Mouse (Mus musculus) left cerebral cortex, postnatal 4 days (tissue): ENCODE data around the gene Agrp. TPM values are rescaled to one million over a fixed set of nuclear protein-coding genes. Genes with fewer than 3 reads are reported as not detected.
"Not testable (repeated sequence)": the region's sequence is repeated elsewhere in the genome, so short reads cannot be mapped to it uniquely, and the experiment has no call there.

Source experiments
- DNase-seq: peaks from one replicate; pipeline ENCODE4 v3.0.0-alpha.2; 2022
- intact Hi-C: fragments of 180-260 bp; cut with DNase I; formaldehyde crosslinking; loops from one replicate; pipeline ENCODE4 v1.15.1; 2025
- total RNA-seq, 2 experiments: library from RNA; stranded (reverse); gene quantifications; 2 replicates each; pipeline ENCODE4 v1.2.3; 2021

Gene Agrp
- total RNA-seq, 2 experiments from 2014 or later = not detected

- DNase-seq = no peak
- intact Hi-C loops = loop anchor here (5.0 kb wide), 1 partner anchor 38 kb away; the partner anchor contains the start of gene Atp6v0d1
Observed at GRCm38 (mm10) chr8:105605491-105606188, 31.6 kb downstream of the Agrp start.

DNA sequence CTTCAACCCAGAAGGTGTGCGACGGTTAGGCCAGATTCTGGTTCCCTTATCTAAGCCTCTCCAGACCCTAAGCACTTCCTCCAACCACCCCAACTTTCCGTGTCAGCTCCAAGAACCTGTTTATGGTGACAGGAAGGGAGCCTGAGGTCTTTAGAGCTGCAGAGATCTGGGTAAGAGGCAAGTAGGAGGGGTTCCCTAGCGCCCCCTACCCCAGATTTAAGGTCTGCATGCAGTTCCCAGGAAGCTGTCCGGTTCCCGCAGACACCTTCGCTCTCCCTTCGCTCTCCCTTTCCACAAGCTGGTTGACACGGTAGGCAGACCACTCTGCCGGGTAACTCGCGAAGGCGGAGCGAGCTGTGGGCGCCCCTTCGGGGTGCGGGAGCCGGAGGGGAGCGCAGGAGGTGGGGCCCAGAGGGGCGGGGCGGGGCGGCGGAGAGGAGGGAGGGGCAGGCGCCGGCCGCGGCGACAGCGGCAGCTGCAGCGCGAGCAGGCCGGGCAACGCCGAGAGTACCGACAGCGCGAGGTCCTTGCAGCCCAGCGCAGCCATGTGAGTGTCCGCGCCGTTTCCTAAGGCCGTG, 32.3 kb downstream of the Agrp start, which contains the start of gene Ripor1:
Gene Ripor1 (plus strand): TSS at position 452 of the 578 bp plus-strand sequence.
- intact Hi-C loops = loop anchor here (5.0 kb wide), 1 partner anchor 38 kb away; the partner anchor contains the start of gene Atp6v0d1
- DNase-seq = peak; percentile 83

- DNase-seq, intact Hi-C loops: not testable (repeated sequence)
Observed at GRCm38 (mm10) chr8:105602540-105602939, 34.7 kb downstream of the Agrp start.

GRCm38 (mm10) chr8:105601301-105601700, 35.9 kb downstream of the Agrp start:
- no peak for DNase-seq
- intact Hi-C loops = no loop called here

DNA sequence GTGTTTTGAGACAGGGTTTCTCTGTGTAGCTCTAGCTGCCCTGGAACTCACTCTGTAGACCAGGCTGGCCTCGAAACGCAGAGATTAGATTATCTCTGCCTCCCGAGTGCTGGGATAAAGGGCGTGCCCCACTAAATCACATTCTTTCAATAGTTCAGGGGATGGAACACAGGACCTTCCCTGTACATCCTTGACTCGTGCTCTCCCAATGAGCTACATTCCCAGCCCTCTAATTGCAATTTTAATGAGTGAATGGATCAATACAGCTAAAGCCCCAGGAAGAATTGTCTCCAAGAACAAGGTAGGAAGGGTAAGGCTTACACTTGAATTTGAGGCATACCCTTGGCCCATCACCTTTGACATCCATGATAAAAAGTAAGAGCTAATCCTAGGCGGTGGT, 38.4 kb downstream of the Agrp start:
- DNase-seq = no peak

GRCm38 (mm10) chr8:105596362-105597034, 40.7 kb downstream of the Agrp start:
- intact Hi-C loops = no loop called here

More for the DNA sequence above, 38.4 kb downstream of the Agrp start:
- intact Hi-C loops = no loop called here

GRCm38 (mm10) chr8:105594451-105595242, 42.5 kb downstream of the Agrp start:
- intact Hi-C loops = no loop called here
- no peak for DNase-seq

More at GRCm38 (mm10) chr8:105596362-105597034, 40.7 kb downstream of the Agrp start:
- peak; percentile 45 for DNase-seq

DNA sequence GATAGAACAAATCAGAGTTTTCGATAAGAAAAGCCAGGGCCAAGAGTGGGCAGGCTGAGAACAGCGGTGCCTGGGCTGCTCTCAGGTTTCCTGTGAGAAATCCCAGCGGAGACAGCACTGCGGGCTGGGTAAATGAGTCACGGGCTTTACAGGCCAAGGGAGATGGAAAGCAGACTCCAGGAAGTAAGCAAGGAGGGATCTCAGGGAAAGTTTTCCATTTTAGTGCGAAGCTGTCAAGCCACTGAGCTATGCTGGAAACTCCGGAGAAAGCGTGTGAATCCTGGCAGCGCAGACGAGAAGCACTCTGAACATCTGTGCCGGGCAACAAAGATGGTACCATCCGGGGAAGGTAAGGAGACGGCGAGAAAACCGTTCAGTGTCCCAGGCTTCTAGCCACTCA, 43.3 kb downstream of the Agrp start:
- no peak for DNase-seq
- intact Hi-C loops = no loop called here

GRCm38 (mm10) chr8:105592431-105592830, 44.8 kb downstream of the Agrp start:
- intact Hi-C loops = no loop called here
- no peak for DNase-seq

DNA sequence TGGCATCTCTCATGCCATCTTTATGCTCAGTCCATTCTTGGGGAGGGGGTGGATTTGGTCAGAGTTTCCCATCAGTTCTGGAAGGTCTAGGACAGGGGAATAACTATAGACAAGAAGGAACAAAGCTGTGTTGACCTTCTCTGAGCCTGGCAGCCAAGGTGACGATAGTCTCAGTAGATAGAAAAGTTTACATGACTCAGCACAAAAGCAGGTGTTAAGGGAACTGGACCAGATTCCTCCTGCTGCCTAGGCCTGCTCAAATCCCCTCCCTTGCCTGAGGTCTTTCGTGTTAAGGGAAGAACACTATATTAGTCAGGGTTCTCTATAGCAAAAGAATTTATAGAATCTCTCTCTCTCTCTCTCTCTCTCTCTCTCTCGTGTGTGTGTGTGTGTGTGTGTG, 57.5 kb downstream of the Agrp start:
- no peak for DNase-seq
- intact Hi-C loops = no loop called here

DNA sequence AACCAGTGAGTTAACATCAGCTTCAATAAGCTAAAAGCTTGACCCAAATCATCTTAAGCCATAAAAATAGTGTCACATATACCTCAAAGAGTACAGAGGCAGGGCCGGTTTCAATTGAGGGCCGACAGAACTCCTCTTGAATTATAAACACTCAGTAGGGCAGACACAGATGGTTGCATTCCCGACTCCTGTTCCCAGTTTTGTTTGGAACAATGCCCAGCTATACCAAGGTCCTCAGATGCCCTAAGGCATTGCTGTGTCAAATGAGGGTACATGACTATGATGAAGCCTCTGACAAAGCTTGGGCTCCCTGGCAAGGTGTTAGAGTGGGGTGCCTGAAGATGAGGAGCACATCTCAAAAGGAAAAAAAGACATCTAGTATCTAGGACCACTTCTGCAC, 61.7 kb downstream of the Agrp start:
- no peak for DNase-seq
- intact Hi-C loops = no loop called here

GRCm38 (mm10) chr8:105574741-105575140, 62.5 kb downstream of the Agrp start:
- DNase-seq = no peak
- intact Hi-C loops = no loop called here

- intact Hi-C loops = no loop called here
- DNase-seq = peak; percentile 43
Observed at GRCm38 (mm10) chr8:105573427-105573826, 63.8 kb downstream of the Agrp start.

- no peak for DNase-seq
Observed at GRCm38 (mm10) chr8:105571810-105572209, 65.4 kb downstream of the Agrp start.

DNA sequence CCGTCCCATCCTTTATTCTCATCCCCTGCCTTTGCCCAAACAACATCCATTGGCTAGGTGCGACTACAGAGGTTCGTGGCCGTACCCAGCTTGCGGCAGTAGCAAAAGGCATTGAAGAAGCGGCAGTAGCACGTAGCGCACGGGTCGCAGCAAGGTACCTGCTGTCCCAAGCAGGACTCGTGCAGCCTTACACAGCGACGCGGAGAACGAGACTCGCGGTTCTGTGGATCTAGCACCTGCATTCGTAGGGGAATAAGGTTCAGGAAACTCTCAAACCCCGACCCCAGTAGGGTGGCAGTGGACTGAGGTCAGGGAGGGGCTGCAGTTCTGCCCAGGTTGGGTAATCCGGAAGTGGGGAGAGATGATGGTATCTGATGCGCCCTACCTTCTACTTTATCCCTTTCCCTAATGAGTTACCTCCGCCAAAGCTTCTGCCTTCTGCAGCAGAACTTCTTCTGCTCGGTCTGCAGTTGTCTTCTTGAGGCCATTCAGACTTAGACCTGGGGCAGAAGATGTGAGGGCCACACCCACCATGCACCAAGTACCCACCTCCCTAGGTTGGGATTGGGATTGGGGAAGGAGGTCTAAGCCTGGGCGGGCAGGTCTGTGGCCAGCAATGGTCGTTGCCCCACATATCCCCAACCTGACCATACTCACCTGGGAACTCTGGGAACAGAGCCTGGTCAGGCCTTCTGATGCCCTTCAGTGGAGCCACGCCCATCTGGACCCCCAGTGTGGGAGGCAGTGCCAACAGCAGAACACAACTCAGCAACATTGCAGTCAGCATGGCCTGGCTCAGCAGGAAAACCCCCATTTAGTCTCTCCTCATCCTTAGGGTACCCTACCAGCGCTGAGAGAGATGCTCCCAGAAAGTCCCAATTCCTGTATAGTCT, 70.2 kb downstream of the Agrp start:
- intact Hi-C loops = loop anchor here (5.0 kb wide), 1 partner anchor 40 kb away; the partner anchor contains the start of gene Ripor1
- no peak for DNase-seq

More at GRCm38 (mm10) chr8:105571810-105572209, 65.4 kb downstream of the Agrp start:
- intact Hi-C loops = no loop called here

- intact Hi-C loops = loop anchor here (5.0 kb wide), 1 partner anchor 41 kb away; the partner anchor contains the start of gene Ripor1
- peak; percentile 100 for DNase-seq
Observed at GRCm38 (mm10) chr8:105565952-105566702, 71.1 kb downstream of the Agrp start, which contains the start of gene Atp6v0d1. TSS of gene Atp6v0d1 (minus strand) at chr8:105566047.

GRCm38 (mm10) chr8:105565401-105565881, 71.8 kb downstream of the Agrp start:
- DNase-seq = no peak
- intact Hi-C loops = loop anchor here (5.0 kb wide), 1 partner anchor 42 kb away; the partner anchor contains the start of gene Ripor1

- intact Hi-C loops = loop anchor here (5.0 kb wide), 1 partner anchor 43 kb away; the partner anchor contains the start of gene Ripor1
- not testable (repeated sequence) for DNase-seq
Observed at GRCm38 (mm10) chr8:105564573-105565229, 72.5 kb downstream of the Agrp start.
